Mouse (Mus musculus) heart, adult 2 months (tissue): Measurements from ENCODE around the gene Spink2.

Experiments
- EP300 ChIP-seq: fragments of 200-500 bp; IDR thresholded peaks from 2 replicates; pipeline ENCODE4 v1.6.1; 2011; ENCODE audit warnings: low read depth, low read length, control low read depth; ENCODE audit not compliant: insufficient read depth
- POLR2A ChIP-seq: fragments of 200-500 bp; IDR thresholded peaks from 2 replicates; pipeline ENCODE4 v1.6.1; 2011; ENCODE audit warnings: mild to moderate bottlenecking, low read depth, low read length, control low read depth; ENCODE audit not compliant: insufficient read depth

DNA sequence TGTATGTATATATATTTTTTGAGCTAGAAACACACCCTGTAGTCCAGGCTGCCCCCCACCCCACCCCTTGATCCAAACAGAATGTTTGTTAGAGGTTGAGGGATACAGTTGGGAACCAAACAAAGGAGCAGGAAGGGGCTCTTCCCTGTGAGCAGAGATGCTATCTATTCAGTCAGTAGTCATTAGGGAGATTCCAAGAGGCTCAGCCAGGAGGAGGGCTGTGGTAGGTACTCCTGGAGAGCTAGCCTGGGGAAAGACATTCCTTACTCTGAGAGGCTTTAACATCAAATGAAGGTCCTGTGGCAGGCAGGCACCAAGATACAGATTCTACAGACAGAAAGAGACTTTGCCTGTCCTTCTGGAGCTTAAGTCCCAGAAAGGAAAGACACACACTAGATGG is 48.0 kb upstream of the Spink2 start:
- TF ChIP-seq EP300 = no peak
- TF ChIP-seq POLR2A = no peak
